Mouse (Mus musculus) heart, postnatal 0 days (tissue): ENCODE results near the gene Lasp1. TPM values are rescaled to one million over a fixed set of nuclear protein-coding genes. Genes with fewer than 3 reads are reported as not detected.

ENCODE experiments used
- ATAC-seq: fragments of 200-750 bp; cut with Nextera tagmentation; 2 replicates; pipeline ENCODE4 v1.8.0; 2017; ENCODE audit warnings: low read depth, moderate number of reproducible peaks, moderate library complexity; ENCODE audit not compliant: insufficient read depth
- DNase-seq: peaks from one replicate; pipeline ENCODE4 v3.0.0-alpha.2; 2016; ENCODE audit warnings: low spot score
- H3K27ac ChIP-seq: fragments of 300-500 bp; sonication (generic); 2 replicates; pipeline ENCODE4 v1.5.1; 2014; ENCODE audit warnings: low read depth, mild to moderate bottlenecking
- H3K27me3 ChIP-seq: fragments of 300-500 bp; sonication (generic); 2 replicates; pipeline ENCODE4 v1.6.1; 2014; ENCODE audit warnings: low read length, mixed read lengths; ENCODE audit not compliant: control insufficient read depth, insufficient read depth
- H3K36me3 ChIP-seq: fragments of 300-500 bp; sonication (generic); replicated peaks from 2 replicates; pipeline ENCODE4 v1.6.1; 2014; ENCODE audit warnings: low read length, mixed read lengths; ENCODE audit not compliant: control insufficient read depth, insufficient read depth
- H3K4me1 ChIP-seq: fragments of 300-500 bp; sonication (generic); 2 replicates; pipeline ENCODE4 v1.6.1; 2014; ENCODE audit warnings: antibody characterized with exemption; ENCODE audit not compliant: control insufficient read depth, insufficient read depth
- H3K4me2 ChIP-seq: fragments of 300-500 bp; sonication (generic); 2 replicates; pipeline ENCODE4 v1.6.1; 2014; ENCODE audit warnings: low read depth, mild to moderate bottlenecking, low read length, moderate library complexity
- H3K4me3 ChIP-seq: fragments of 300-500 bp; sonication (generic); 2 replicates; pipeline ENCODE4 v1.5.1; 2014; ENCODE audit warnings: low read depth, low read length
- H3K9ac ChIP-seq: fragments of 300-500 bp; sonication (generic); replicated peaks from 2 replicates; pipeline ENCODE4 v1.6.1; 2014; ENCODE audit warnings: low read depth, low read length, mixed read lengths
- H3K9me3 ChIP-seq: fragments of 300-500 bp; sonication (generic); replicated peaks from 2 replicates; pipeline ENCODE4 v1.6.1; 2016; ENCODE audit warnings: low read length; ENCODE audit not compliant: control insufficient read depth
- CTCF ChIP-seq: IDR thresholded peaks from 2 replicates; pipeline ENCODE4 v1.5.1; 2016; ENCODE audit warnings: antibody characterized with exemption, control low read depth, low read depth
- EP300 ChIP-seq: IDR thresholded peaks from 2 replicates; pipeline ENCODE4 v1.6.1; 2016; ENCODE audit warnings: antibody characterized with exemption, low read depth
- WGBS: fragments of 180-500 bp; shearing (Covaris S2); extraction: QIAGEN DNeasy Blood & Tissue Kit; methylation state at CpG from one replicate; pipeline ENCODE4 v1.1.7; 2014; 5-methylcytosine and 5-hydroxymethylcytosine counted together
- polyA plus RNA-seq: library from polyadenylated mRNA; unstranded; fragments of >200 nt; fragmentation: Nextera tagmentation; extraction: Ambion mirVana; gene quantifications from 2 replicates; pipeline ENCODE4 v1.2.1, GENCODE M21; 2015
- total RNA-seq: library from RNA; depleted of rRNA; stranded (reverse); fragments of >200 nt; gene quantifications from 2 replicates; pipeline ENCODE4 v1.2.3, GENCODE M21; 2014; ENCODE audit warnings: low replicate concordance; rRNA removed

Lasp1 gene
- total RNA-seq (34.2 and 45.7 TPM in 2 replicates), polyA plus RNA-seq (26.5 and 27.8 TPM in 2 replicates)

DNA sequence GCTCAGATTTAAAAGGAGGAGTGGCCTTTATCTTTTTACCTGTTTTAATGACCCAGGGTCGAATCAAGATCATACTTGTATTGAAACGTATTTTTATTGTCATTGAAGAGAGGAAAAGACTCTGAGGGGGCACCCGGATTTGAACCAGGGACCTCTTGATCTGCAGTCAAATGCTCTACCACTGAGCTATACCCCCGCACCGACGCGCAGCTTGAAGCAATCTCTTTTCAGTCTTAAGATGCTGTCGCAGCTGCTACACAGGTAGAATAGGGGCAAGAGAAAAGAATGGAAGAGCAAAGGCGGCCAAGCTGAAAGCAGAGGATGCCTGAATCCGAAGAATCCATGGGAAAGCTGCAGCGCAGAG lies at the start of gene Lasp1:
TSS of gene Lasp1 (plus strand) at position 219 of the 364 bp plus-strand sequence.
- 2% methylated on average over 11 of the region's 11 CpGs for WGBS
- peak; percentile 12; the same call in 1 of the 2 replicates for ATAC-seq
- peak within 1 kb of the TSS; percentile 89 for H3K4me3 ChIP-seq

DNA sequence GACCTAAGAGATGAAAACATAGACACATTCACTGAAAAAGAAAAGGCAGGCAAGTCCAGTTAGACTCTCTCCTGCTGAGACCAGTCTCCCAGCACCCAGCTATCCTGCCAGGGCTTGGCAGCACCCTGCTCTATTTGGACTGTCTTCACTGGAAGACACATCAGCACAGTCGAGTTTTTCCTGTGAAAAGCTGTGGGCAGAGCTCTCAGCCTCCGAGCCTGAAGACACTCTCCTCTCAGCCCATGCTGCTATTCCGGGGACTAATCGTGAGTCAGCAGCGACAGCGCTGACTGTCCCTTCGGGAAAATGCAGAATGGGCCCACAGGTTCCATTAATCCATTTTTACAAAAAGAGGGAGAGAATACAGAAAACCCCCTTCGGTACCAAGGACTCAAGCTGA lies 45.5 kb upstream of the Lasp1 start:
- Histone ChIP-seq H3K36me3 (peaks cover 86% of the 10 kb centered on the region), H3K9me3 (no peaks in the 10 kb centered on the region), H3K4me3 (no peak overlapping the region), H3K9ac (no peak overlapping the region), H3K4me1 (no peaks in the 10 kb centered on the region), H3K27me3 (no peaks in the 10 kb centered on the region), H3K4me2 (no peak overlapping the region), H3K27ac (no peak overlapping the region)
- 90% methylated on average over 8 of the region's 8 CpGs for WGBS
- ATAC-seq (no peak), DNase-seq (no peak)
- no peak for TF ChIP-seq EP300
- TF ChIP-seq CTCF: no peak

More for the DNA sequence above, at the start of gene Lasp1:
- no peaks in the 10 kb centered on the region for H3K27me3 ChIP-seq
- H3K9ac ChIP-seq: peak within 1 kb of the TSS; percentile 72
- H3K4me2 ChIP-seq: peak within 1 kb of the TSS; percentile 90
- TF ChIP-seq EP300 (no peak), CTCF (no peak)
- peaks cover 20% of the 10 kb centered on the region for H3K4me1 ChIP-seq
- H3K9me3 ChIP-seq: no peaks in the 10 kb centered on the region
- H3K27ac ChIP-seq: peak within 1 kb of the TSS; percentile 89
- H3K36me3 ChIP-seq: no peaks in the 10 kb centered on the region
- DNase-seq: no peak

DNA sequence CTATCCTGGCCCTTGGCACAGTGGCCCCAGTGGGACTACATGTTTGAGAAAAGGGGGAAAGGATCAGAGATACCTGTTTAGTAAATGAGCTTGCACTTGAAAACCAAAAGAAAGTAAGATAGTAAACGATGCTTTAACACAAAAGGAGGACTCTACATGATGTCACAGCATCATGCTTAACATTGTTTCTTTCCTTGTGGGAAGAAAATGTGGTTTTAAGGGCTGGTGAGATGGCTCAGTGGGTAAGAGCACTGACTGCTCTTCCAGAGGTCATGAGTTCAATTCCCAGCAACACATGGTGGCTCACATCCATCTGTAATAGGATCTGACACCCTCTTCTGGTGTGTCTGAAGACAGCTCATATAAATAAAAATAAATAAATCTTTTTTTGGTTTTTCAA lies 40.7 kb upstream of the Lasp1 start:
- Histone ChIP-seq H3K27me3 (no peaks in the 10 kb centered on the region), H3K4me2 (no peak overlapping the region), H3K36me3 (peaks cover 75% of the 10 kb centered on the region), H3K27ac (no peak overlapping the region), H3K4me3 (no peak overlapping the region), H3K9me3 (no peaks in the 10 kb centered on the region), H3K9ac (no peak overlapping the region), H3K4me1 (no peaks in the 10 kb centered on the region)
- DNase-seq: no peak
- no peak for ATAC-seq
- no peak for TF ChIP-seq CTCF
- TF ChIP-seq EP300: no peak
- 93% methylated on average over 1 of the region's 1 CpGs for WGBS

DNA sequence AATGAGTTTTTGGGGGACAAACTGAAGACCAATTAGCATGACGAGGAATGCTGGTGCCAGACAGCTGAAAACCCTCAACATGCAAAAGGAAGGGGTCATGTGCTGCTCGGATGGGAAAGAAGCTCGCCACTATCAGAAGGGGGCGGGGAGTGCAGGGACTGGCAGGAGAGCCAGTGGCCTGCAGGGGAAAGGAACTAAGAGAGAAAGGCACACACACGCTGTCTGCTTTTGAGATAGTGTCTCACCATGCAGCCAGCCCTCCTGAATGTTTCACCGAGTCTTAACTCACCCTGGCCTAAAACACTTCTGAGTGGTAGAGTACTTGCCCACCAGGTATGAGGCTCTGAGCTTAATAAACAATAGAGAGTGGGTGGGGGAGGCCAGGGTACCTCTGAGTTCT lies 39.9 kb upstream of the Lasp1 start:
- Histone ChIP-seq H3K4me3 (no peak overlapping the region), H3K9me3 (no peaks in the 10 kb centered on the region), H3K27ac (no peak overlapping the region), H3K9ac (no peak overlapping the region), H3K4me2 (no peak overlapping the region), H3K4me1 (no peaks in the 10 kb centered on the region), H3K36me3 (peaks cover 70% of the 10 kb centered on the region), H3K27me3 (no peaks in the 10 kb centered on the region)
- ATAC-seq: no peak
- no peak for DNase-seq
- TF ChIP-seq CTCF (no peak), EP300 (no peak)
- WGBS: 55% methylated on average over 6 of the region's 6 CpGs

DNA sequence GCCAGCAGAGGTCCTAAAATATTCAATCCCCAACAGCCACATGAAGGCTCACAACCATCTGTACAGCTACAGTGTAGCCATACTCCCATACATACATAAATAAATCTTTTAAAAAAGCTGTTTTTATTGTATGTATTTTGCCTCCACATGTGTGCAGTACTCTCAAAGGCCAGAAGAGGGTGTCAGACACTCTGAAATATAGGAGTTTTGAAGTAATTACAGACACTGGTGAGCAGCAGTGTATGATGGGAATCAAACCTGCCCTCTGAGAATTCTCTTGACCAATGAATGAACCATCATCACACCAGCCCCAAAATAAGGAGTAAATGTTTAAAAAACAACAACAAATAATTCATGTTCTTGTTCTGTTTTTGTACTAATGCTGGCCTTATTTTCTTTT lies 37.2 kb upstream of the Lasp1 start:
- Histone ChIP-seq H3K4me1 (peaks cover 10% of the 10 kb centered on the region), H3K27me3 (no peaks in the 10 kb centered on the region), H3K36me3 (peaks cover 49% of the 10 kb centered on the region), H3K4me3 (no peak overlapping the region), H3K4me2 (no peak overlapping the region), H3K27ac (no peak overlapping the region), H3K9ac (no peak overlapping the region), H3K9me3 (no peaks in the 10 kb centered on the region)
- DNase-seq (no peak), ATAC-seq (no peak)
- no peak for TF ChIP-seq CTCF

DNA sequence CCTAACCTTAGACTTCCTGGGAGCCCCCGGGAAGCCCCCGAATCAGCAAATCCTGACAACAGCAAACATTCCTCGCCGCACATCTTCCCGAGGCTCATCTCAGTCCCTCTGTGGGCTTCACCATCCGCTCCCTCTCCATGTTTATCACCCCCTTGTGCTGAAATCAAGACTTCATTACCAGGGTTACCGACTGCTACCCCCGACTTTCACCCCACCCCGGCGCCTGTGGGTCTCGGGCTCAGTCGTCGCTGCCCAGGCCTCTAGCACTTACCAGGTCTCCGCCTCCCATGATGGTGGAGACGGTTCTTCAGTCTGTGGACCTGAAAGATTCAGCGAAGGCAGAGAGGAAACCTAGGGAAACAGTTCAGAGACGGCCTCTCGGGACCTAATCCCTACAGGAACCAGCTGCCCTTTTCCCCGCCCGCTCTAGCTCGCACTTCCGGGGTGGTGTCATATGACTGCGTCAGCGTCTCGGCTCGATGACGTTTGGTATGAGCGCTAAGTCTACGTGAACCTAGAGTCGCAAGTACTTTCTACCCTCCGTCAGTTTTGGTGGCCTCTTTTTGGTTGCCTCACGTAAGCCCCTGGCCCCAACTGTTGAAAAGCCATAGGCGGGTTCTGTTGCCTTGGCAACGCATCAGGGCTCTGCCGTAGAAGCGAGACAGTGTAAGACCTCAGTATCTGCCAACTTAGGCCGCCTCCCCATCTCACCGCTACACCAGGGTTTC lies 32.5 kb upstream of the Lasp1 start, which contains the start of gene Cwc25:
TSS of gene Cwc25 (minus strand) at position 403 of the 728 bp plus-strand sequence.
- WGBS: under 1% methylated on average over 38 of the region's 38 CpGs
- ATAC-seq: peak; percentile 97
- peaks cover 21% of the 10 kb centered on the region for H3K36me3 ChIP-seq
- no peak for TF ChIP-seq CTCF
- no peak for TF ChIP-seq EP300
- H3K9ac ChIP-seq: peak within 1 kb of the TSS; percentile 92
- peak within 1 kb of the TSS; percentile 91 for H3K4me2 ChIP-seq
- no peaks in the 10 kb centered on the region for H3K9me3 ChIP-seq
- DNase-seq: peak; percentile 93
- peak within 1 kb of the TSS; percentile 86 for H3K4me3 ChIP-seq
- H3K27ac ChIP-seq: peak within 1 kb of the TSS; percentile 89
- H3K27me3 ChIP-seq: no peaks in the 10 kb centered on the region
- peaks cover 10% of the 10 kb centered on the region for H3K4me1 ChIP-seq
